Mouse (Mus musculus) CD4-positive, CD25-positive, alpha-beta regulatory T cell, adult 9 weeks (primary cell): ENCODE results near the gene Ppib. TPM values are rescaled to one million over a fixed set of nuclear protein-coding genes. Genes with fewer than 3 reads are reported as not detected.

Experiments used
- polyA plus RNA-seq: library from polyadenylated mRNA; unstranded; fragments of 100-300 nt; shearing (Covaris generic); gene quantifications from one replicate; pipeline ENCODE4 v1.2.1, GENCODE M21; 2017

The Ppib gene
- polyA plus RNA-seq, result 407 TPM

GRCm38 (mm10) chr9:66059583-66060307 lies at the start of gene Ppib:
TSS of gene Ppib (plus strand) at chr9:66060222.

GRCm38 (mm10) chr9:66069583-66069982 lies 9.6 kb downstream of the Ppib start, which contains the start of gene Snx22:
TSS of gene Snx22 (minus strand) at chr9:66069719.

Other genes starting within 250 kb of the Ppib start
- gene Zfp609, start 232.7 kb upstream of the Ppib start, polyA plus RNA-seq, result 2.1 TPM
- 9.3 TPM for gene Pclaf, start 170.0 kb upstream of the Ppib start, polyA plus RNA-seq
- gene Trip4, start 151.4 kb upstream of the Ppib start, polyA plus RNA-seq, result 45.3 TPM
- gene Csnk1g1, start 151.3 kb upstream of the Ppib start, polyA plus RNA-seq, result 49.7 TPM
- gene Snx22, start 9.5 kb downstream of the Ppib start, polyA plus RNA-seq, result 1.1 TPM
- gene Snx1, start 66.4 kb downstream of the Ppib start, polyA plus RNA-seq, result 157 TPM
- 146 TPM for gene Ciao2a, start 66.4 kb downstream of the Ppib start, polyA plus RNA-seq
- gene Dapk2, start 98.0 kb downstream of the Ppib start, polyA plus RNA-seq, result 0.33 TPM